Mouse (Mus musculus): ENCODE results near the gene Pdlim5.
"Not testable (repeated sequence)": the region's sequence is repeated elsewhere in the genome, so short reads cannot be mapped to it uniquely, and the experiment has no call there.

The Pdlim5 gene

DNA sequence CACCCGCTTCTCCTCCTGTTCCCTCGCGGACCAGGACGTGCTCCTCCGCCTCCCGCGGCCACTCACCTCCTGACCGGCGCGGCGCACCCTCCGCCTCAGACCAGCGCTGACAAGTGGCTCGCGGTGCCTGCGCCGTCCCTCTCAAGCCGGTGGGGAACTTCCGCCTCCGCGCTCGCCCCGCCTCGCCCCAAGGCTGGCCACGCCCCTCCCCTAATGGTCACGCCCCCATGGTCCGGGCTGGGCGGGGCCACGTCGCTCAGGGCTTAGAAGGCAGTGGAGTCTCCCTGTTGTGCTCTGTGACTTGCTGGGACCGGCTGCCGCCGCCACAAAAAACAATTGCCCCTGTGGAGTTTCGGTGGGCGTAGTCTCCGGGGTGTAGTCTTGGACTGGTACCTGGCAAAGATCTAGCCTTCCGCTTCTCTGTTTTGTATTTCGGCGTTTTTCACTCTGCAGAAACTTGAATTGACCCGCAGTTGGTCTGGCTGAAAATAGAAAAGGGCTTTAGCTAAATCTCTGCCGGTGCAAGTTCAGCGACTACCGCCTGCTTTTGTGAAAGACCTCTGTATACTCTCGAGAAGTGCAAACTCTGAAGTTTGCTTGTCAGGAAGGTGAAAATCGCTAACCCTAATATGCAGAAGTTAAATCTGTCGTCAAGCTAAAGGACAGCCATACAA is at the start of gene Pdlim5:
Gene Pdlim5, minus strand, starts transcription at position 177 of the 674 bp plus-strand sequence.
- peak; percentile 91 to 96 for DNase-seq (ENCODE audit: low read depth in 1 of 2, low spot score in 2 of 2)

DNA sequence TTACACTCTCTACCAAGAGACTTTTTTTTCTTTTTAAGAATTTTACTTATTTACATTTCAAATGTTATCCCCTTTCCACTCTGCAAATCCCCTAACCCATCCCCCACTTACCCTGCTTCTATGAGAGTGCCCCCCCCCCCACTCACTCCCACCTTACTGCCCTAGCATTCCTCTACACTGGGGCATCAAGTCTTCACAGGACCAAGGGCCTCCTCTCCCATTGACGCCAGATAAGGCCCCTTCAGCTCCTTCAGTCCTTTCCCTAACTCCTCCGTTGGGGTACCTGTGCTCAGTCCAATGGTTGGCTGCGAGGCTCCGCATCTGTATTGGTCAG is 48.2 kb upstream of the Pdlim5 start:
- DNase-seq (ENCODE audit: low read depth in 1 of 2, low spot score in 2 of 2): no peak

DNA sequence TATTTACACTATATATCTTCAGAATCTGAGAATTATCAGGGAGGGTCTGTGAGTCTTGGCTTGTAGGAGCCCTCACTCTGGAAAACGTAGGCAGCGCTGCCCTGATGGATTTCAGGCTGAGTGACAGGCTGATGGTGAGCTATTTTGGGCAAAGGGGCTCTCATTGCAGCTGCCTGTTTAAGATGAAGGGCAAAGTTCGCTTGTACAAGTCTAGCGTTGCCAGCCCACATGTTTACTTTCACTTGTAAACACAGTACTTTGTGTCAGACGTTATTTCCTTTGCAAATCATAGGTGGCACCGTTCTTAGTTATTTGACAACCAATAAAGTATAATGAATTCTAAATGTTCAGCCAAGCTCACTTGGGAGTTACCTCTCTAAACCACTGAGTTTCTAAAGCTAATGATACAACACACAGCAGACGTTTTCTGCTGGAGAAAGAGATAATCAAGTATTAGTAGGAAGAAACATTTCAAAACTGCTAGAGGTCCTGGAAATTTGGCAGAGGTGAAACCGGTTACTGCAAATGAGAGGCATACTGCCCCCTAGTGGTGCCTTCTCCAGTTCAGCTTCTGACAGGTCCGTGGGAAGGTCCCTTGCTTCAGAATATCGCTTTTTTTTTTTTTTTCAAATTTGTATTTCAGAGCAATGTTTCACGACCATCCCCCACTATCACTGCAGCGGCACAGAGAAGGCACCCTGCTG is 47.7 kb upstream of the Pdlim5 start:
- DNase-seq (ENCODE audit: low read depth in 1 of 2, low spot score in 2 of 2): peak; percentile 37 to 60

DNA sequence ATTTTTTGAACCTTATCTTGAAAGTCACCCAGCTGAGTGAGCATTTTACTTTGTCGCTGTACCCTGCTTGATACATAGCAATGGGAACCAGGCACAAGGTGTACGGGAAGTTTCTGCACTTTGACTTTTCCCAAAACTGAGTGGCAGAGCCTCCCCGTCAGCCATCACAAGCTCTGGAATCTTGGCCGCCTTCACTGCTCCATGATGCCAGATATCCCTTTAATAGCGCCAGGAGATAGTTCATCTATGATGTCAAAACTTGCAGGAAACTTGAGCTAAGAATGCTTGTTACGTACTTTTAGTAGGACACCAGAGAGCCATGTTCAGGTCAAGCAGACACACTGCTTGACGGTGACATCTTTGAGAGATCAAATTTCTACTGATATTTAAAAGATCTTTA is 46.7 kb upstream of the Pdlim5 start:
- no peak for DNase-seq (ENCODE audit: low read depth in 1 of 2, low spot score in 2 of 2)

DNA sequence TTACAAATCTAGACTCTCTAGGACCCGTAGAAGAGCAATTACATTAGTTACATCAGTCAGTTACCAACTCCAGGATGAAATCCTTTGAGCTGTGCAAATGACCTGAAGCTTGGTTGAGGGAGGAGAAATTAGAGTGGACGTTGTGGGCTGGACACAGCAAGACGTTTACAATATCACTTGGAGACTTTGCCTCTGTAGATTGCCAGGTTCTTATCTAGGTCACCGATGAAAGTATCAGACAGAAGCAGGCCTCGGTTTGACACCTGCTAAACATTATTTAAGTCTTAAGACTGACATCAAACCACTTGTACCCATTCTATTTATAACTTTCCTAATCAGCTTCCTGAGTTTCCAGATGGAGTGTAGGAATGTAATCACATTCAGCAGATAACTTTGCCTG is 45.6 kb upstream of the Pdlim5 start:
- DNase-seq (ENCODE audit: low read depth in 1 of 2, low spot score in 2 of 2): no peak

DNA sequence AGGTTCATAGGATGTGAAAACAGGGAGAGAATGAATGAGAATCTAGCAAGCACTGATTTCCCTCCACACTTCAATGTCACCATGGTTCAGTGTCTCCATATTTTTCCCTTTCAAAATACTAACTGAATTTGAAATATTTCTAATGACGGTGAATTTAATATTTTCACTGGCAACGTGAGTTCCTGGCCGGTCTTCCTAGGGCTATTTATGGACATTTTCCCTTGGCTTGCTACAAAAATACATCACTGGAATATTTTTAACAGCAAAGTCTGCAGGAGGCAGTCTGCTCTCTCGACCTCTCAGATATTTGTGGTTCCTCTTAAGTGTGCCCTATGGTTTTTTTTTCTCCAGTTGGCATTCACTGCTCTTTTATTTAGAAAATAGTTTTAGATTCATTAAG is 44.7 kb upstream of the Pdlim5 start:
- DNase-seq (ENCODE audit: low read depth in 1 of 2, low spot score in 2 of 2): no peak

DNA sequence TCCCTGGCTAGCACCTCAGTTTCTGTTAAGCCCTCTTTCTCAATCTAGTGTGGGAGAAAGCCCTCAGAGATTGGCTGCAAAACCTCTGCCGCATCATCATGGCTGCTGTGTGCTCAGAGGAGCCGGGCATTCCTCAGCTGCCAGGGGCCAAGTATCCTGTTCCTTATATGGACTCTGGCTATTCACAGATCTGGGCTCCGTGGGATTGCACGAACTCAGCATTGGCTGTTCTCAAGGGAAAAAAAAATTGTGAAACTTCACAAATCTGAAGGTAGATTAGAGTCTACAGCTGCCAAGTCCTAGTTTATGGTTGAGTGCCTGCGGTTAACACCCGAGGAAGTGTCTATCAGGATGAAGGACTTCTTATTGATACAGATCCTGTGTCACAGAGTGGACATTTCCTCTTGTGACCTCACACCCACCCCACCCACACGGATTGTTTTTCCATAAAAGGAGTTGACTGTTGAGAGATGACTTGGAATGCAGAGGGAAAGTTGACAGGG is 44.1 kb upstream of the Pdlim5 start:
- no peak for DNase-seq (ENCODE audit: low read depth in 1 of 2, low spot score in 2 of 2)

DNA sequence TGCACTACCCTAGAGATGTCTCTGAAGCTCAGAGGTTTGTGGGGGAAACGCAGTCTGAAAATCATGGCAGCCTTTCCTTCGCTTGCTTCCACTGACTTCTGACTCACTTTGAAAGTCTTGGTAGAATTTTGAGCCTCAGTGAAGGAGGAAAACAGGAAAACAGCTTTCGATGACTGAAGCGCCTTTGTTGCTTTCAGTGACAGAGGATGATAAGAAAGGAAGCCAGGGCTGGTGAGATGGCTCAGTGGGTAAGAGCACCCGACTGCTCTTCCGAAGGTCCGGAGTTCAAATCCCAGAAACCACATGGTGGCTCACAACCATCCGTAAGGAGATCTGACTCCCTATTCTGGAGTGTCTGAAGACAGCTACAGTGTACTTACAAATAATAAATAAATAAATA is 43.1 kb upstream of the Pdlim5 start:
- DNase-seq (ENCODE audit: low read depth in 1 of 2, low spot score in 2 of 2): not testable (repeated sequence)

DNA sequence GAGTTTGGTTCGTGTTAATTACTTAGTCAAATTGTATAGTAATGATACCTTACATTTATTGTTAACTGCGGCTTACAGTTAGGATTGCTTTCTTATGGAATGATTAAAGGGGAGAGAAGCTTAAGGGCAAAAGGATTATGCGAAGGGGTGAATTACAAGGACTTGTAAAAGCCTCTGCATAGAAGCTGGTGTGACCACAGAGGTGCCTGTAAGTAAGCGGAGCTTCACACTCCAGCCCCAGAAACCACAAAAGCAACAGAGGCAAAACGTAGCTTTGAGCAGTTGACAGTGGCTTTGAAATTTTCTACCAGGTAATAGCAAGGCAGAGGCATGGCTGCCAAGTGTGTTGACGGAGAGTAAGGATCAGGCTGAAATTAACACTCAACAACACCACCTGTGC is 41.3 kb upstream of the Pdlim5 start:
- no peak for DNase-seq (ENCODE audit: low read depth in 1 of 2, low spot score in 2 of 2)

DNA sequence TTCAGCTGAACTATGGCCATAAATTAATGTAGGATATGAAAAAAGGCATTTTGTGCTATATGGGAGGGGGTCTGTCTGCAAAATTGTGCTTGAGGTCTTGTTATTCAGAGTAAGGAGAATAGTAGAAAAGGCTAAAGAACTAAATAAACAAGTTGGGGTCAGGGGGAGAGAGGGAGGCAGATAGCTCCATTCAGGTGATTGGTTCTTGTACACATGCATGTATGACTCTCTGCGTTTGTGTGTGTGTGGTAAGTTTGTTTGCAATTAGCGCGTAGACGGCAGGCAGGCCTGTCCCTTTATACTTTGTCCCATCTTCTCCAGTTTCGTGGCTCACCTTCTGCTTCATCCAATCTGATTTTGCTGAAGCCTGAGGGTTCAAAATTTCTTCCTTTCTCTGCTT is 40.7 kb upstream of the Pdlim5 start:
- no peak for DNase-seq (ENCODE audit: low read depth in 1 of 2, low spot score in 2 of 2)

DNA sequence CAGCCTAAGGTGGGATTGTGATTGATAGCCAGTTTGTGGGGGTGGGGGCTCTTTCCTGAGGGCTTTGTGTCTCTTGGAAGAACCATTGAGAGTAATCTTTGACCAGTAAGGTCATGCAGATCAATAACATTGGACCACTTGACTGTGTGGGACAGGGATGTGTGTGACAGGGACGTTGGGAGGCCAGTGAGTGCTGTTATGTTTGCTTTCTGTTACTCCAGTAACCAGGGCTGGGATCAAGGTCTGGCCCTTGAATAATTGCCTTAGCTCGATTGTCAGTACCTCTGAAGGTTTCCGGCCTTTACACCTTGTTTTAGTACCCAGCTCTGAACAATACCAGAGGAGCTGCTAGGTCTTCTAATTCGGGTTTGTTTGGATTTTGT is 39.3 kb upstream of the Pdlim5 start:
- DNase-seq (ENCODE audit: low read depth in 1 of 2, low spot score in 2 of 2): no peak

DNA sequence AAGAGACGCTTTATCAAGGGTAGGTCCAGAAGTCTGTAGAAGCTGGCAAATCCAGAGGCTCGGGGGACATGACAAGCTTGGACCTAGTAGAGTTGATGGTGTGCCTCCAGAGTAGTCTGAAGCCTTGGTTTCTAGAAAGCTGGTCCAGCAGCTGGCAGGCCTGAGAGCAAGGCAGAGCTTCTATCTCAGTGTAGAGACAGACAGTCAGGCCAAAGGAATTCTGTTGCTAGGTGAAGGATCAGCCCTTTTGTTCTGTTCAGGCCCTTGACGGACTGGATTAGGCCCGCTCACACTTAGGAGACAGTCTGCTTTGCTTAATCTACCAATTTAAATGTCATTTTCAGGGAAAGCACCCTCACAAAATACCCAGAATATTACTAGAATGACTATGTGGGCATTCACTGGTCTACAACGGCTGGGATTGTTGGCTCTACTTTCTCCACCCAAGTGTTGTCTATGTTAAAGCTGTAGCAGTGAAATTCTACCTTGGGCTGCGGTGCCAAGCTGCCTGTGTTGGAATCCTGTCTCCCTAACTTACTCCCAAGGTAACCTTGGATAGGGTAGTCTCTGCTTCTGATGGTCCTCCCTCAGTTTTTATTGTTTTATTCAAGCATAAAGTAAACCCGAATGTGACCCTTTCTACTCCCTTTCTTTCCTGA is 38.8 kb upstream of the Pdlim5 start:
- DNase-seq (ENCODE audit: low read depth in 1 of 2, low spot score in 2 of 2): no peak

DNA sequence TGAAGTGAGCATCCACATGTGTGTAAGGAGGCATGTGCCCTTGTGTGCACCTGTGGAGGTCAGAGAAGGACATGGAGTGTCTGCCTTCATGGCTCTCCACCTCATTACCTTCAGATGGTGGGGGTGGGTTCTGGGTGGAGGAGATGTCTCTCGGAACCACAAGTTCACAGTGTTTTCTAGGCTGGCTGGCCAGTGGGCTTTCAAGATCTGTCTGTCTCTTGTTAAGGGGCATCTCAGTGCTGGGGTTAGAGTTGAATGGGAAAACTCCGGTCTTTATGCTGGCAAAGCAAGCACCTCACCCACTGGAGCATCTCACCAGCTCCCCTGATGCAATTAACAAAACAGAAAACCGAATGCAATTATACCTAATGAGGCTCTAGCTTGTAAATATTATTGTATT is 36.0 kb upstream of the Pdlim5 start:
- DNase-seq (ENCODE audit: low read depth in 1 of 2, low spot score in 2 of 2): no peak

DNA sequence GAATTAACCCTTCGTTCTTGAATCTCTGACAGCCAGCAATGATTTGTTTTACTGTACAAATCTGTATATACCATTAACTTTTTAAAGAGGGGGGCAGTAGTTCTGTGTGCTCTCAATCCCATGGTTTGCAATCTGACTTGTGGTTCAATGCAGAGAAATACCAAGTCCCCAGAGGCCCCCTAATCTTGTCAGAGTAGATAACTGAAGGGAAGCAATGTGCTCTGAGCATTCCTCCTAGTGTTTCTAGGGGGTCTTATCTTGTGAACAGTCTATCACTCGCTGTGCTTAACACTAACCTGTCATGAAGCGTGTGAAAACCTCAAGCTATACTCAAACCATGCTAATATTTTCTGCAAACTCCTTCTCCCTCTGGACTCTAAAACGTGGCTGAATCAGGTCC is 34.6 kb upstream of the Pdlim5 start:
- DNase-seq (ENCODE audit: low read depth in 1 of 2, low spot score in 2 of 2): no peak

DNA sequence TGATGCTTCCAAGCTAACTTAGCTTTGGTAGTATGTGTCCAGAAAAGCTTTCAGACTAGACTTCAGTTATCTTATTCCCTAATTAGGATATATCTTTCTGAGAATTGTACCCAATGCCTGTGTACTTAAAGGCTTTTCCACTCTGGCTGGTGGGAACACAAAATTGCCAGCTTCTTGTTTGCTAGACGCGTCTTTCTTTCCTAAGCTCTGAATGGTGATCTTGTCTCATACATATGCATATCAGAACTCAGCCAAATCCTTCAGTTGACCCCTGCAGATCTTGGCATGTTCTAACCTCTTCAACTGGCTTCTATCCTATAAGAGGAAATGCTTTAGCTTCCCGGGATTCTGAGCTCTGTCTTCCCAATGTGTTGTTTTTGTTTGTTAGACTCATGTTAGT is 31.3 kb upstream of the Pdlim5 start:
- no peak for DNase-seq (ENCODE audit: low read depth in 1 of 2, low spot score in 2 of 2)

DNA sequence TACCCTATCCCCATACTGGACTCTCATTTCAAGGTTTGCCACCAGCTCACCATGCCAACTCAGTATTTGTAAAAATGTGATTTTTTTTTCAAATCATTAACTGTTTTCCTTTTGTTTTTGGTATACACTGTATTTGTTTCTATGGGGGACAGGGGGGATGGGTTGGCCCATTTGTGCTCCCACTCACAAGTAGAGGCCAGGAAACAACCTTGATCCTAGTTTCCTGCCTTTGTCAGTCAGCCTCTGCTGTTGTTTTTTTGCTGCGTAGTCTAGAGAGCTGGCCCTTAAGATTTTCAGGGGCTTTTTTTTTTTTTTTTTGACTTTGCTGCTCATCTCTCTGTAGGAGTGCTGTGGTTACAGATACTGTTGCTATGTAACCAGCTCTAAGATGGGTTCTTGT is 28.6 kb upstream of the Pdlim5 start:
- DNase-seq (ENCODE audit: low read depth in 1 of 2, low spot score in 2 of 2): no peak

DNA sequence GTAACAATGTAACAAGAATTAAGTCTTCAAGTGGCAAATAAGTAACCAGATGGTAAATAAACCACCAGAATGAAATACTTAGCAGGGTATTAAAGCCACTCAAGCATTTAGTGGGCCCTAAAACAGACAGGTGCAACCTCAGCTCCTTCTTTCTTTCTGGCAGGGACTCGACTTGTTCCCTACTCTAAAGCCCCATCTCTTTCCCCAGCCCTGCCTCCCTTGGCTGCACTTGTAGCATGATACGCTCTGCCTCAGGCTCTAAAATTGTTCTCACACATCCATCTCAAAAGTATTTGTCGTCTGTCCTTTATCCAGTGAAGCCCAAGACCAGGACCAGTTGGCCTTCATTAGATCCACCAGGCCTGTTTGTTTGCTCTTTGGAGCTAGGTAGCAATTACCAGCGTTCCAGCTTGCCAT is 28.0 kb upstream of the Pdlim5 start:
- DNase-seq (ENCODE audit: low read depth in 1 of 2, low spot score in 2 of 2): no peak

DNA sequence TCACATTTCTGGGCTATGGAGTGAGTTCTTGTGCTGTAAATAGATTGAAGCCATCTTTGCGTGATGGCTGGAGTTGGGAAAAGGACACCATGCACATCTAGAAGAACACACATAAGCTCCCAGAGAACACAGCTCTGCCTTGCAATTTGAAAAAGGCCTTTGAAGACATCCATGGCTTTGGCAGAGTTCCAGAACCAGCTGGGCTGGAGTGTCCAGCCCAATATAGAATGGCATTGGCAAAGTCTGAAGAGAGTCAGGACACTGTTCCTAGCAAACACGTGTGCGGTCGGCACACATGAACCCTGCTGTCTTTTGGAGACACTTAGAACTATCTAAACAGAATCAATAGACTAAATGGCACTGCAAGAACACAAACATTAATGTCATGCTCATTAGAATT is 26.7 kb upstream of the Pdlim5 start:
- DNase-seq (ENCODE audit: low read depth in 1 of 2, low spot score in 2 of 2): no peak

DNA sequence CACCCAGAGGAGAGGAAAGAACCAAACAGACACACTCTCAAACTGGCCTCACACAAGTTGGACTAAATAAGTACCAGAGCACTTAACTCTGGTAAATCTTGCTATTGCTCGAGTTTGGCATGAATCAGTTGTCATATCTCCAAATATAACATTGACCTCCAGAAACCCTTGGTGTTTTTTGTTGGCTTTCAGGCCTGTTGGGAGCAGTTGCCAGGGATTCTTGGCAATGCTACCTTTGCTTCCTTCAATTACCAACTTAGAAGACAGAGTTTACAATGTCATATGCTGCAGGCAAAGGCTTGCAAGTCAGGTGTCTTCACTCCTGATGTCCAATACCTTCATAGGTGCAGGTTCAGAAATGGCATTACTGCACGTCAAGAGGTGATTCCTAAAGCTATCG is 26.0 kb upstream of the Pdlim5 start:
- no peak for DNase-seq (ENCODE audit: low read depth in 1 of 2, low spot score in 2 of 2)

DNA sequence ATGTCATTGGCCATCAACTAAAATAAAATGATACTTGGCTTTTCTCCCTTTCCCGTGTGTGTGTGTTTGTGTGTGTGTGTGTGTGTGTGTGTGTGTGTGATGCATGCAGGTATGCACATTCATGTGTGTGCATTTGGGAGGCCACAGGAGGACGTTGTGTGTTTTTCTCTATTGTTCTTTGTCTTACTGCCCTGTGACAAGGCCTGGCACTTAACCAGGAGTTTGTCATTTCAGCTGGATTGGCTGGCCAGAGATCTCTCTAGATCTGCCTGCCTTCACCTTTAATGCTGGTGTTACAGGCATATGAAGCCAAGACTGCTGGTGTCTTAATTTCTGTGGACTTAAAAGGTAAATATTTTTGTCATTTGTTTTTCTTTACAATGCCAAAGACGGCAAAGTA is 22.5 kb upstream of the Pdlim5 start:
- no peak for DNase-seq (ENCODE audit: low read depth in 1 of 2, low spot score in 2 of 2)

DNA sequence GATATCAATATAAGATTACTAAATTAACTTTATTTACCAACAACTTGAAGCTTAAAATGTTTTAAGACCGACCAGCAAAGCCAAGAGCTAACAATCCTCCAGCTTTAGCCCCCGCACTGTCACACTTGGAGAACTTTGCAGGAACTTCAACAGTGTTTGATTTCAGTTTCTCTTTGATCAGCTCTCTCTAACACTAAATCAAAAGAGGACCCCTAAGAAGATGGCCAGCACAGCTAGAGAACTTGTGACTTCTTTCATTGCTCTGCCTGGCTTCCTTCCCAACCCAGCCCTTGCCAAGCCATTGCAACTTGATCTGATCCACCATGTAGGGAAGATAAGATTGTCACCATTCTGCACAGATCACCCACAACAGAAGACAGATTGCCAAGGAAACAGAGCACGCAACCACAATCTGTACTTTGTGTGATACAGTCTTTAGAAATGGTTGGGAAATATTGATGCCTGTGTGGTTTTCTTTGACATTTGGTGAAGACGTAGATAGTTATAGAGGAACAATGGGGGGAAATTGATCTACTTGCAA is 17.9 kb upstream of the Pdlim5 start:
- DNase-seq (ENCODE audit: low read depth in 1 of 2, low spot score in 2 of 2): no peak

DNA sequence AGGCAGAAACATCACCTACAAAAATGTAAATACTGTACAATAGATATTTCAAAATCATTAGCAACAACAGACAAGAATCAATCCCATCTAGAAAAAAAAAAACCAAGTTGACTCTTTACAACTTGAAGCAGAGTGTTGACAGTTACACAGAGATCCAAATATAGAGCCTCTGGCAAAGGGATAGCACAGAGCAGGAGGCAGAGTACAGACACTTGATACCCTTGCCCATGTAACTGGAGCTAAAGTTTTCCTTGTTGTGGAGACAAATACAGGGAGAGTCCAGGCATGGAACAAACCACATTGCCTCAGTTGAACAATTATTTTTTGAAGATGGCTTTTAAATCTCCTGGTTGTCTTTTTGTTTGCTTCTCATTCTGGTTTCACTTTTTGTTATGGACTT is 15.4 kb upstream of the Pdlim5 start:
- DNase-seq (ENCODE audit: low read depth in 1 of 2, low spot score in 2 of 2): no peak

Measured in monocyte, adult 2 months (primary cell).